Mouse (Mus musculus) MEL (cell line): Measurements from ENCODE around the gene Lap3. TPM values are rescaled to one million over a fixed set of nuclear protein-coding genes. Genes with fewer than 3 reads are reported as not detected.

Source experiments
- DNase-seq: peaks from one replicate; pipeline ENCODE4 v3.0.0; 2011; ENCODE audit warnings: low read depth, low spot score
- H3K27ac ChIP-seq: 2 replicates; pipeline ENCODE4 v1.5.1; 2012; ENCODE audit warnings: low read depth, mild to moderate bottlenecking, control low read depth, low read length, moderate library complexity; ENCODE audit not compliant: control insufficient read depth
- H3K27me3 ChIP-seq, 2 experiments: fragments of 150-350 bp in 1 of 2; sonication (generic) in 1 of 2; 2 replicates each; pipeline ENCODE4 v1.6.1; 2012; ENCODE audit warnings: low read length in 2 of 2, mild to moderate bottlenecking in 2 of 2, improper control_type of control experiment in 1 of 2, moderate library complexity in 1 of 2; ENCODE audit not compliant: insufficient read depth in 2 of 2, control insufficient read depth in 1 of 2
- H3K36me3 ChIP-seq, 2 experiments: 2 replicates each; pipeline ENCODE4 v1.6.1; 2012 to 2014; ENCODE audit warnings: low read length in 2 of 2, improper control_type of control experiment in 1 of 2, inconsistent platforms in 1 of 2, mild to moderate bottlenecking in 1 of 2; ENCODE audit not compliant: insufficient read depth in 2 of 2, control insufficient read depth in 1 of 2
- H3K4me1 ChIP-seq, 2 experiments: fragments of 150-350 bp in 1 of 2; sonication (generic) in 1 of 2; 2 replicates each; pipeline ENCODE4 v1.6.1; 2012; ENCODE audit warnings: low read length in 2 of 2, improper control_type of control experiment in 1 of 2, mild to moderate bottlenecking in 1 of 2; ENCODE audit not compliant: insufficient read depth in 2 of 2, control insufficient read depth in 1 of 2
- H3K4me3 ChIP-seq, 2 experiments: fragments of 150-350 bp in 1 of 2; sonication (generic) in 1 of 2; 2 replicates each; pipeline ENCODE4 v1.5.1; 2012; ENCODE audit warnings: low read depth in 2 of 2, low read length in 2 of 2, mild to moderate bottlenecking in 2 of 2, moderate library complexity in 2 of 2, control low read depth in 1 of 2, improper control_type of control experiment in 1 of 2; ENCODE audit not compliant: control insufficient read depth in 1 of 2, insufficient read depth in 1 of 2
- H3K79me2 ChIP-seq: 2 replicates; pipeline ENCODE4 v1.6.1; 2012; ENCODE audit warnings: mild to moderate bottlenecking, low read length, moderate library complexity; ENCODE audit not compliant: control insufficient read depth, poor library complexity, insufficient read depth
- H3K9ac ChIP-seq: 2 replicates; pipeline ENCODE4 v1.6.1; 2012; ENCODE audit warnings: low read depth, mild to moderate bottlenecking, control low read depth, low read length, moderate library complexity; ENCODE audit not compliant: control insufficient read depth, poor library complexity, severe bottlenecking
- H3K9me3 ChIP-seq: fragments of 150-350 bp; sonication (generic); replicated peaks from 2 replicates; pipeline ENCODE4 v1.6.1; 2012; ENCODE audit warnings: mild to moderate bottlenecking, low read length, improper control_type of control experiment, moderate library complexity; ENCODE audit not compliant: insufficient read depth
- BHLHE40 ChIP-seq: IDR thresholded peaks from 2 replicates; pipeline ENCODE4 v1.6.1; 2012; ENCODE audit warnings: low read depth, mild to moderate bottlenecking, inconsistent platforms, low read length, improper control_type of control experiment, borderline replicate concordance
- CTCF ChIP-seq, 3 experiments: IDR thresholded peaks in 2 of 3; conservative IDR thresholded peaks in 1 of 3; 2 replicates each; pipeline ENCODE4 v1.5.1; 2011 to 2012; ENCODE audit warnings: low read length in 3 of 3, low read depth in 2 of 3, mild to moderate bottlenecking in 2 of 3, improper control_type of control experiment in 1 of 3, inconsistent platforms in 1 of 3, mixed read lengths in 1 of 3, moderate library complexity in 1 of 3; ENCODE audit not compliant: control insufficient read depth in 1 of 3, insufficient read depth in 1 of 3, poor library complexity in 1 of 3, severe bottlenecking in 1 of 3
- EP300 ChIP-seq, 2 experiments: IDR thresholded peaks; 2 replicates each; pipeline ENCODE4 v1.6.1; 2011; ENCODE audit warnings: improper control_type of control experiment in 2 of 2, low read length in 2 of 2, low read depth in 1 of 2, mild to moderate bottlenecking in 1 of 2
- ETS1 ChIP-seq: IDR thresholded peaks from 2 replicates; pipeline ENCODE4 v1.6.1; 2012; ENCODE audit warnings: low read depth, mild to moderate bottlenecking, inconsistent platforms, low read length, improper control_type of control experiment, moderate library complexity
- HCFC1 ChIP-seq: IDR thresholded peaks from 2 replicates; pipeline ENCODE4 v1.6.1; 2012; ENCODE audit warnings: low read depth, mild to moderate bottlenecking, inconsistent platforms, low read length, improper control_type of control experiment, moderate library complexity
- JUND ChIP-seq: IDR thresholded peaks from 2 replicates; pipeline ENCODE4 v1.6.1; 2011; ENCODE audit warnings: low read depth, mild to moderate bottlenecking, improper control_type of control experiment, low read length
- MAX ChIP-seq: IDR thresholded peaks from 2 replicates; pipeline ENCODE4 v1.6.1; 2011; ENCODE audit warnings: low read length, improper control_type of control experiment
- MAZ ChIP-seq: IDR thresholded peaks from 2 replicates; pipeline ENCODE4 v1.6.1; 2012; ENCODE audit warnings: low read depth, mild to moderate bottlenecking, inconsistent platforms, low read length, improper control_type of control experiment
- MXI1 ChIP-seq: IDR thresholded peaks from 2 replicates; pipeline ENCODE4 v1.6.1; 2011; ENCODE audit warnings: mild to moderate bottlenecking, low read depth, low read length, improper control_type of control experiment
- MYC ChIP-seq: IDR thresholded peaks from 2 replicates; pipeline ENCODE4 v1.6.1; 2011; ENCODE audit warnings: low read depth, mild to moderate bottlenecking, low read length, improper control_type of control experiment, moderate library complexity
- NELFE ChIP-seq: IDR thresholded peaks from 2 replicates; pipeline ENCODE4 v1.6.1; 2011; ENCODE audit warnings: low read depth, low read length, improper control_type of control experiment
- NRF1 ChIP-seq: IDR thresholded peaks from 2 replicates; pipeline ENCODE4 v1.6.1; 2014; ENCODE audit warnings: low read depth, mild to moderate bottlenecking, inconsistent platforms, low read length, improper control_type of control experiment, moderate library complexity; ENCODE audit not compliant: poor library complexity, insufficient read depth, severe bottlenecking
- POLR2A ChIP-seq, 2 experiments: IDR thresholded peaks; 2 replicates each; pipeline ENCODE4 v1.6.1; 2011 to 2012; ENCODE audit warnings: low read length in 2 of 2, mild to moderate bottlenecking in 2 of 2, control low read depth in 1 of 2, improper control_type of control experiment in 1 of 2, low read depth in 1 of 2, moderate library complexity in 1 of 2; ENCODE audit not compliant: control insufficient read depth in 1 of 2, insufficient read depth in 1 of 2, poor library complexity in 1 of 2
- POLR2AphosphoS5 ChIP-seq: IDR thresholded peaks from 2 replicates; pipeline ENCODE4 v1.6.1; 2012; ENCODE audit warnings: low read depth, borderline replicate concordance, mild to moderate bottlenecking, inconsistent platforms, low read length, moderate library complexity, mixed read lengths
- SIN3A ChIP-seq: IDR thresholded peaks from 2 replicates; pipeline ENCODE4 v1.6.1; 2012; ENCODE audit warnings: low read length, improper control_type of control experiment, inconsistent platforms
- SMC3 ChIP-seq: IDR thresholded peaks from 2 replicates; pipeline ENCODE4 v1.6.1; 2011; ENCODE audit warnings: low read depth, low read length, improper control_type of control experiment
- TAL1 ChIP-seq: IDR thresholded peaks from 2 replicates; pipeline ENCODE4 v1.6.1; 2012; ENCODE audit warnings: mild to moderate bottlenecking, inconsistent platforms, low read length, moderate library complexity, mixed read lengths
- TBP ChIP-seq: IDR thresholded peaks from 2 replicates; pipeline ENCODE4 v1.8.0; 2011; ENCODE audit warnings: low read depth, low read length, improper control_type of control experiment
- USF1 ChIP-seq: IDR thresholded peaks from 2 replicates; pipeline ENCODE4 v1.6.1; 2014; ENCODE audit warnings: low read depth, mild to moderate bottlenecking, inconsistent platforms, low read length, improper control_type of control experiment, moderate library complexity
- USF2 ChIP-seq, 2 experiments: IDR thresholded peaks; 2 replicates each; pipeline ENCODE4 v1.6.1; 2011 to 2012; ENCODE audit warnings: improper control_type of control experiment in 2 of 2, low read length in 2 of 2, borderline replicate concordance in 1 of 2, inconsistent platforms in 1 of 2, low read depth in 1 of 2, mild to moderate bottlenecking in 1 of 2; ENCODE audit not compliant: insufficient read depth in 1 of 2
- polyA plus RNA-seq, 2 experiments: library from polyadenylated mRNA; stranded (reverse) in 1 of 2; unstranded in 1 of 2; fragments of >175 nt in 1 of 2; fragments of >200 nt in 1 of 2; gene quantifications; 2 replicates each; pipeline versions ENCODE4 v1.2.1 to v1.2.4; 2012; ENCODE audit warnings: low replicate concordance in 2 of 2, low read depth in 1 of 2; ENCODE audit not compliant: insufficient read length in 2 of 2, insufficient read depth in 1 of 2, missing spikeins in 1 of 2
- total RNA-seq: library from RNA; depleted of rRNA; stranded (reverse); fragments of 300-350 nt; gene quantifications from 2 replicates; pipeline ENCODE4 v1.2.3, GENCODE M21; 2012; rRNA removed

Gene Lap3
- total RNA-seq (203 and 205 TPM in 2 replicates), polyA plus RNA-seq (100 to 1,000 TPM; 172 to 213 TPM)

- Histone ChIP-seq H3K9ac (peak within 1 kb of the TSS; percentile 78), H3K4me3 (peak within 1 kb of the TSS; percentile 77 to 88), H3K4me1 (peaks cover 7 to 20% of the 10 kb centered on the region in 2 experiments), H3K27ac (peak within 1 kb of the TSS; percentile 14), H3K27me3 (peaks cover 2 to 9% of the 10 kb centered on the region in 2 experiments; a peak in 3 of 4 replicates), H3K79me2 (peaks cover 26% of the 10 kb centered on the region), H3K9me3 (no peaks in the 10 kb centered on the region), H3K36me3 (peaks cover 0 to 29% of the 10 kb centered on the region in 2 experiments; a peak in 3 of 4 replicates)
- TF ChIP-seq NELFE, result peak; percentile 57
- TF ChIP-seq EP300 (IDR thresholded peaks at IDR 0.05; ENCODE audit: low read depth in 1 of 2, low read length in 2 of 2), result 0 out of 4 replicates have a peak, but pooled peaks of 1 of the 2 experiments have one; percentile 4
- 0 out of 2 replicates have a peak, but pooled peaks have one; percentile 35 for TF ChIP-seq MAZ
- peak; percentile 61 for TF ChIP-seq HCFC1
- TF ChIP-seq MYC, result peak; percentile 85; the same call in 1 of the 2 replicates
- peak; percentile 78 to 91; a peak in 3 of 4 replicates for TF ChIP-seq POLR2A (IDR thresholded peaks at IDR 0.05; ENCODE audit: control insufficient read depth in 1 of 2, insufficient read depth in 1 of 2, low read depth in 1 of 2, low read length in 2 of 2, poor library complexity in 1 of 2)
- TF ChIP-seq ETS1, result no peak
- peak; percentile 52; the same call in 1 of the 2 replicates for TF ChIP-seq TBP
- TF ChIP-seq MXI1, result peak; percentile 99
- TF ChIP-seq JUND, result no peak
- 0 out of 2 replicates have a peak, but pooled peaks have one; percentile 40 for TF ChIP-seq POLR2AphosphoS5
- TF ChIP-seq NRF1, result no peak
- peak; percentile 93; the same call in 1 of the 2 replicates for TF ChIP-seq SIN3A
- TF ChIP-seq USF2 (IDR thresholded peaks at IDR 0.05; ENCODE audit: borderline replicate concordance in 1 of 2, insufficient read depth in 1 of 2, low read depth in 1 of 2, low read length in 2 of 2), result peak in 1 of 2 experiments; percentile 33; a peak in 1 of 4 replicates
- TF ChIP-seq SMC3, result no peak
- TF ChIP-seq CTCF (IDR thresholded peaks at IDR 0.05 in 2 of 3, conservative IDR thresholded peaks at IDR 0.05 in 1 of 3; ENCODE audit: control insufficient read depth in 1 of 3, insufficient read depth in 1 of 3, low read depth in 2 of 3, low read length in 3 of 3, poor library complexity in 1 of 3, severe bottlenecking in 1 of 3), result 0 out of 6 replicates have a peak, but pooled peaks of 1 of the 3 experiments have one; percentile 5
- no peak for TF ChIP-seq TAL1
- TF ChIP-seq BHLHE40, result peak; percentile 88; the same call in 1 of the 2 replicates
- TF ChIP-seq MAX, result peak; percentile 97
- TF ChIP-seq USF1, result peak; percentile 92
- peak; percentile 99 for DNase-seq
These were observed at the start of gene Lap3 for GRCm38 (mm10) chr5:45493191-45494092. Lap3 (plus strand) TSS chr5:45493374.
